Mouse (Mus musculus): ENCODE data around the gene Kat6b.

The Kat6b gene

GRCm38 (mm10) chr14:21523234-21523633 lies 42.0 kb downstream of the Kat6b start:
- peak; percentile 76 for DNase-seq (ENCODE audit: low spot score)

GRCm38 (mm10) chr14:21523851-21524441 lies 42.7 kb downstream of the Kat6b start:
- DNase-seq (ENCODE audit: low spot score), result no peak

GRCm38 (mm10) chr14:21525674-21526073 lies 44.4 kb downstream of the Kat6b start:
- peak; percentile 18 for DNase-seq (ENCODE audit: low spot score)

GRCm38 (mm10) chr14:21533566-21533965 lies 52.3 kb downstream of the Kat6b start:
- DNase-seq (ENCODE audit: low spot score), result no peak

DNA sequence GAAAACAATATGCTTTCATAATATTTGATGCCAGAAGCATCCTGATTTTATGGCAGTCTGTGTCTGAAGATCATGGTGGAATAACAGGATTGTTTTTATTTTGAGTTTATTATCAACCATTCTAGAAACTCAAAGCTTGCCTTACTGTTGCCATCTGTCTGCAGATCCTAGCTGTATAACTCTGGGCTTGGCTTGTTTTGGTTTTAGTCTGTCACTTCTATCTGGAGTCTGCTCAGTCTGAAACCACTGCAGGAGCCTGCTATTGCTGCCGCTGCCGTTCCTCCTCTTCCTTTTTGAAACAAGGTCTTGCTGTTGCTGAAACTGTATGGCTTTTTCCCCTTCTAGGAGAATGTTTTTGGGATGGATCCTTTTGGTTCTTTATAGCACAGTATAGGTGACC lies 52.8 kb downstream of the Kat6b start:
- no peak for DNase-seq (ENCODE audit: low spot score)

DNA sequence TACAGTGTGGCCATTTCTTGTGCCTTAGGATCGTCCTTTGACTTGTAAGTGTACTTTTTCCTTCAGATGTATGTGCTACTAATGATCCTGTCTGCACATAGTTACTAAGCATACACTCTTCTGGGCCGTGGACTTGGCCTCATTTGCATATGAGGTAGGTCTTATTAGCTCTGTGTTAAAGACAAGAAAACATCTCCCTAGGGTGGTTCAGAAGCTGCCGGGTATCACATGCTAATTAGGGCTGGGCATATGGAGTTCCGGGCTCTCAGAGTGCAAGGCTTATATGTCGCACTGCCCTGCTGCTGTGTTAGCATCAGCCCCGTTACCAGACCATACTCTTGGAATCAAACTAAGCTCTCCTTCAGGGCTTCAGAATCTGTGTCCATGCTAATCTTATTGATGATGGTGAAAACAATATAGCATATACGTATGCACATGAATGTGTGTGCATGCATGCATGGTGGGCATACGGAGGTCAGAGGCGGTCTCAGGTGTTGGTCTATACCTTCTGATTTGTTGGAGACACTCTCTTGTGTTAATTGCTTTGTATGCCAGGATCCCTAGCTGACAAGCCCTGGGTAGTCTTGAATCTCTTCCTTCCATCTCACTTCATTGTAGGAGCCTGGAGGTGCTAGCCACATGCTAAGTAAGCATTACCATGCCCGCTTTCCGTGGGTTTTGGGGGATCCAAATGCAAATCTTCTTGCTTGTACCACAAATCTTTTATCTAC lies 53.5 kb downstream of the Kat6b start:
- no peak for DNase-seq (ENCODE audit: low spot score)

GRCm38 (mm10) chr14:21536485-21537181 lies 55.4 kb downstream of the Kat6b start:
- no peak for DNase-seq (ENCODE audit: low spot score)

DNA sequence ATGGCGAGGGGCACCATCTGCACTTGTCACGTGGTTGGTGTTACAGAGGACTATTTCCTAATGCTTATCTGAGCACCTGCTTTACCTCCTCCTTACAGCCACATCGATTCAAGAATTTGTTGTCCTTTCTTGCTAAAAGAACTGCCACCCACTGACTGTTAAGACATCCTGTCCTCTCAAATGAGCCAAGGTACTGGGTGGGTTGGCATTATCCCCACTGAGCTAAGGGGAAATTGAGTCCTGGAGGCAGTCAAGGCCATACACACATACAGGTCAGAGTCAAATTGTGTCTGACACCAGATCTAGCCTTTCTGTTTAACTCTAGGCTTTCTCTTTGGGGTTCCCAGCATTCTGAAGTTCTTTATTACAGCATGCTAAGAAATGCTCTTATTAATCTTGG lies 56.6 kb downstream of the Kat6b start:
- no peak for DNase-seq (ENCODE audit: low spot score)

DNA sequence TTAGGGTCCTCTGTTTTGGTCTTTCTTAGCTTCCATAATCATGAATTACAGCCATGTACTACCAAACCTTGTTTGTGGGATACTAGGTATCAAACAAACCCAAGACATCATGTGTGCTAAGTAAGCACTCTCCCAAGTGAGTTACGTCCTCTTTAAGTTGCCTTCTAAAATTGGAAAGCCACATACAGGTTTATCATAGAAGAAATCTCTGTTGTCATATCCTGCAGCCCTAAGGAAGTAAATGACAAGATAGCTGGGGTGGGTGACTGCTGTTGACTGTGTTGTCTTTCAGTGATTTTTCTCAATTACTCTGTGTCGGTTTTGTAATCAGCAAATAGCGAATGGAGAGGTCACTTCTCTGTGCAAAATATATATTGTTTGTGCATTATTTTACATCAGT lies 58.5 kb downstream of the Kat6b start:
- DNase-seq (ENCODE audit: low spot score), result peak; percentile 19

DNA sequence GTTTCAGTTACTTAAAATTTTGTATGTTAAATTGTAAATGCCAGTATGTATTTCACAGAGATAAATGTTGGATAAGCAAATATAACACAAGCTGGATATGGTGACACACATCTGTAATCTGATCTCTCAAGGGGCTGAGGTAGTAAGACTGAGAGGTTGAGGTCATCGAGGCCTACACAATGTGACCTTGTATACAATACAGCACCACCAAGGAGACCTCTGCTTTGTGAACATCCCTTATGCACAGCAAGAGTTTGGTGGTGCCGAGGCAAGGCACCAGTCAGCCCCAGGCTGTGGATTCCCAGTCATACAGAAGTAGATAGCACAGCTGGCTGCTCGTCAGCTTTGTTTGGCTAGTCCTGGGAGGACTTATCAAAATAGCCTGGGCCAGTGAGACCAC lies 59.1 kb downstream of the Kat6b start:
- DNase-seq (ENCODE audit: low spot score), result no peak

- no peak for DNase-seq (ENCODE audit: low spot score)
These were observed 64.3 kb downstream of the Kat6b start for GRCm38 (mm10) chr14:21545529-21545928.

- no peak for DNase-seq (ENCODE audit: low spot score)
These were observed 65.1 kb downstream of the Kat6b start for GRCm38 (mm10) chr14:21546351-21546750.

GRCm38 (mm10) chr14:21547297-21547696 lies 66.1 kb downstream of the Kat6b start:
- DNase-seq (ENCODE audit: low spot score), result no peak

DNA sequence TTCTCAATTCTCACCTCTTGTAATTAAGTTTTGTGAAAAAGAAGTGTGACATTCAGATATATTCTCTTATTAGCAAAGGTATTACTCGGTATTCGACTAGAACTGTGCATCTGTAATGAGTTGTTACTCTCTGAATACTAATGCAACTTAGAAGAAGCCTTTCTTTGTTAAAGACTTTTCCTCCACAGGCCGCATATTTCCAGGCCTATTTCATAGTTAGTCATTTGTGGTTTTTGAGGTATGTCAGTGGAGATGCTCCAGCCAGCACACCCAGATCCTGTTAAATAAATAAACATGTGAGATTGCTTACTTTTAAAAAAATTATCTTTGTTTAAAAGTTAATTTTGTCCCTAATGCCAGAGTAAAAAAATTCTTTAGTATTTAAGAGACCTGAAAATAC lies 66.7 kb downstream of the Kat6b start:
- DNase-seq (ENCODE audit: low spot score), result no peak

GRCm38 (mm10) chr14:21548952-21549607 lies 67.8 kb downstream of the Kat6b start:
- no peak for DNase-seq (ENCODE audit: low spot score)

DNA sequence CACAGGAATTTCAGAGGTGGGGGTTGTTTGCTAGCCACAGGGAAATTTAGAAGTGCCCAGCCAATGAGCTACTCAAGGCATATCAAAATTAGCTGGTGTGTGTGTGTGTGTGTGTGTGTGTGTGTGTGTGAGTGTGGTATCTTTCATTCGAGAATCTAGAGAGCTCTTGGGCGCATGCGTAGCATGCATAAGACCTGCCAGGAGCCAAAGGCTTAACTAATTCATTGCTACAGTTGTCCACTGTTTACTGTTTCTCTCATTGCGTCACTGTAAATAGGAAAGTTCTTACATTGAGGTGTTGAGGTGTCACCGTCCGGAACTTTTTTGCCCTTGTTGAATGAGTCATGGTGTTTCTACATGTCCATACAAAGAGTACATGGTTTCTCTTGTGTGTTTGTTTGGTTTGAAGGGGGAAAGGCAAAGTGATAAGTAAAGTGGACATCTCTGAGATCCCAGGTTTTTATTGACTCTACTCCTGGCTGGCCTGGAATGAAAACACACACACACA lies 68.4 kb downstream of the Kat6b start:
- no peak for DNase-seq (ENCODE audit: low spot score)

DNA sequence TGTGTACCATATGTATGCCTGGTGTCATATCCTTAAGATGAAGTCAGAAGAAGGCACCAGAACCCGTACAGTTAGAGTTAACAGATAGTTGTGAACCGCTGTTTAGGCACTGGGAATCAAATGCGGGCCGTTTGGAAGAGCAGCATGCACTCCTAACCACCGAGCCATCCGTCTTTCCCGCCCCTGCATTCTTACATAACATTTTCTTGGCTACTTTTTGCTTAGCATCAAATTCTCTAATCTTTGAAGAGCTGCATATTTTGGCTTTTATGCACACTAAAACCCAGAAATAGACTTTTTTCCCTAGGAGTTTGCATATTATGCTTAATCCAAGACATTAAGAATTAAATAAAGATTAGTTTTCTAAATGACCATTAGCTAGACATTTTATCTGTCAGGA lies 69.3 kb downstream of the Kat6b start:
- DNase-seq (ENCODE audit: low spot score), result no peak

- DNase-seq (ENCODE audit: low spot score), result no peak
These were observed 70.4 kb downstream of the Kat6b start for GRCm38 (mm10) chr14:21551655-21552054.

DNA sequence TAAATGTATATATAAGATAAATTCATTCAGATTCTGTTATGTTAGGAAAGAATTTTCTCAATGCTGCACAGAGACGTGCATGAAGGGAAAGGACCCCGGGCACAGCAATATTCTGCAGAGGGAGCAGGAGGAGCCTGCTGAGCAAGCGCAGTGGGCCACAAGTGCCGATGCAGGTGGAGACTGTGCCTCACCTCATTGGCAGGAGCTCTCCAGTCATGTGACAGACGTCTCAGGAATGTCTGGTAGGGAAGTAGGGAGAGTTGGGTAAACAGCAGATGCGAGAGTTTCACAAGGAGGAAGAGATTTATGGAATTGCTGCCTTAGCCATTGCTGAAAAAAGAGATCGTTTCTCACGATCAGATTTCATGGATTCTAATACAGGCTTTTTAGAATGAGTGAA lies 71.7 kb downstream of the Kat6b start:
- DNase-seq (ENCODE audit: low spot score), result no peak

DNA sequence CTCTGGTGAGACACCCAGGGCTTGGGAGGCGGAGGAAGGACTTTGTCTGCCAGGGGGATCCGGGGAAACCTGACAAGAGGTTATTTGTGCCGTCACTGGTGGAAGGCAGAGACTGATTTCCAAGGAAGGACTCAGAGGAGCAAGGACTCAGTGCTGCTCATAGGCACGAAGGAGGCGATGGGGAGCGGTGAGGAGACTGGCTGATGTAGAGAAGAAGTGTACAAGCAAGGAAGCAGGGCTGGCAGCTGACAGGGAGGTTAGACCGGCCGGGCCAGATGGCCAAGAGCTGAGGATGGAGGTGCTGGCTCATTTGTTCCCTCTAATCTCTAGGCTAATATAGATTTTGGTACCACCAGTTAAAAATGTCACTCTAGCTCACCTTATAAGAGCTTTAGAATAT lies 72.8 kb downstream of the Kat6b start:
- DNase-seq (ENCODE audit: low spot score), result no peak

DNA sequence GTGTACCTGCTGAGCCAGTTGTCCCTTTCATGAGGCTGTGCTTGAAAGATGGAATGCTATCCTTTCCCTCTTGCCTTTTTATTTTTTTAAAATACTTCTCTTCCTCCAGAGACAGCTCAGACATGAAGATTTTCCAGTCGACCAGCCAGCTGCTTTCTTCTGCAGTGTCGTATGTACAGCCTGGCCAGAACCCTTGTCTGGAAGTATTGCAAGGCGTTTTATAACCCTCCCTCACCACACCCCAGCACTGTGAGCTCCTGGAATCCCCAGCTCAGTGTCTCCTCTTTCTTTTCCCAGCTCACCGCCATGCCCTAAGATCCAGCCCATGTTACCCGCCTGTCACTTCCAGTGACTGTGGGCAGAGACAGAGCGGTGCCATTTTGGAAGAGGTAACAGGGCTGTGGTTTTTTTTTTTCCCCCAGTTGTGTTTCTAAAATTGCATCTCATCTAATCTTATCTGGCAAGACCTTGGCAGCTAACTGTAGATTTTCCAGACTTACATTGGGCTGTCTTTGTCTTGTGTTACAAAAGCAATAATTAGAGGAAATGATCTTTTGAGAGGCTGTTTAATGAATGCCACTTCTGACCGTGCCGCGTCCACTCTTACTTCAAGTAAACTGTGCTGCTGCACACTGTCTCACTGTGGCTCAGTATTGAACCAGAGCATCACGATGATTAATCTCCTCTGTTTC lies 77.4 kb downstream of the Kat6b start:
- DNase-seq (ENCODE audit: low spot score), result no peak

DNA sequence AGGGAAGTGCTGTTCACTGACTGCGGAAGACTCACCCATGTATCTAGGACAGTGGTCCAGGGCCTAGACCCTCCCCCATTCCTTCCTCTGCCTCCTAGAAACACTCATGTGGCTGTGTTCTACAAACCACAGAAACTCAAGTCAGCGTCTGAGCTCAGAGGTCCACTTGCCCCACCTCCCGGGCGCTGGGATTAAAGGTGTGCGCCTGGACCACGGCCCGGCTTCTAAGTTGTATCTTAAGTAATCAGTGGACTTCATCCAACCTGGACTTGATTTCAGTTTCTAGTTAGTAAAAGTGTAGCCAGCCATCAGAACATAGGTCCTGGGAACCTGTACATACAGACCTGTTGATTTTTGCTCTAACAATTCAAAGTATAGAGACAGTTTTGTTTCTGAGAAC lies 78.2 kb downstream of the Kat6b start:
- DNase-seq (ENCODE audit: low spot score), result no peak

Data from T-cell, adult 2 months (primary cell).